Mouse (Mus musculus) right cerebral cortex, postnatal 36 days (tissue): Measurements from ENCODE around the gene Sept10.
"Not testable (repeated sequence)": the region's sequence is repeated elsewhere in the genome, so short reads cannot be mapped to it uniquely, and the experiment has no call there.

Source experiments
- DNase-seq, 2 experiments: peaks; one replicate each; pipeline ENCODE4 v3.0.0; 2022; ENCODE audit warnings: low spot score in 2 of 2, mixed read lengths in 1 of 2

Sept10 gene

DNA sequence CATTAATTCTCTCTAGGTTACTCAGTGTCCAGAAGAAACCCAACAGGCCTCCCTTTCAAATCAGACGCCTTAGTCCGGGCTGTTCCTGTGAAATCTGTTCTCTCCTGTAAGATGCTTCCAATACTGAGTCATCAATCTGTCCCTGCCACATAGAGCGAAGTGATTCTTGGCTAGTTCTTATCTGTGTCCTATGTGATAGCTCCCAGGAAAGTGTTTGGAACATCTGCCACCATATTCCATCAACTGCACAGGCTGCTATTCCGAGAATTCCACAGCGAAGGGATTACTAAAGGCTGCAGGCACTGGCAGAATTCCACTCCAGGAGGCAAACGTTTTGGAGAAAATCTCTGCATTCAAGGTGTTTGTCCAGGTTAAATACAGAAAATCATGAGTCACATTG, 94.0 kb downstream of the Sept10 start:
- peak in 1 of 2 experiments; percentile 46 for DNase-seq

DNA sequence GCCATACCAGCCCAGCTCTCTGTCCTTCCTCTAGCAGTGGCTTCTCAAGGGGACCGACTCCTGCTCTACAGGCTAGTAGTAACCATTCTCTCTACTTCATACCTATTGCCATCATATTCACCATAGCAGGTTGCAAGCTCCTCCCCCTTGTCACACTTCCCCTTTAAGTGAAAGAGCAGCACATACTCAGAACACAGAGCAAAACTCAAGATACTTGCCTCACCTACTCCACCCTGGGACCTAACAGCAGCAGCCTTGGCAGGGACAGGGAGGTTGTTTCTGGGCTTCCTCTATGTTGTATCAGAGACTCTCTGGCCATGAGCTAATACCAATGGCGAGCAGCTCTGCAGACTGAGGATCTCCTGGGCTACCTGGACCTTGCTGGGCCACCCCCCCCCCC, 96.2 kb downstream of the Sept10 start:
- no peak for DNase-seq

DNA sequence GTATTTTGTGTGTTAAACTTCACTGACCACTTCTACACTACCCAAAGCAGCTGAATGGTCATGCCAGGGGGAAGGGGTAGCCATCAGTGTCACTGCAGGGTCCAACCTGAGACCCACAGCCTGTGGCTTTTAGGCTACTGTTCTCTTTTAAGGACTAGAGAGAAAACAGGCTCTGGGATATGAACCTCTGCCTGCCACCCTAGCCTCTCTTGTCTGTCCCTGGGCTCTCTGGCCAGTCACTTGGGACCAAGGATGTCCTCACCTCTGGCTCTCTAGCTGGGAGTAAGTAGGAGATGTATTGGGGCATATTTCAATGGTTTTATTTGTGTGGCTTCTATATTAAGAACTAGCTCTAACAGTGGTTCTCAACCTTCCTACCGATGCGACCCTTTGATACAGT, 101.8 kb downstream of the Sept10 start:
- no peak for DNase-seq

DNA sequence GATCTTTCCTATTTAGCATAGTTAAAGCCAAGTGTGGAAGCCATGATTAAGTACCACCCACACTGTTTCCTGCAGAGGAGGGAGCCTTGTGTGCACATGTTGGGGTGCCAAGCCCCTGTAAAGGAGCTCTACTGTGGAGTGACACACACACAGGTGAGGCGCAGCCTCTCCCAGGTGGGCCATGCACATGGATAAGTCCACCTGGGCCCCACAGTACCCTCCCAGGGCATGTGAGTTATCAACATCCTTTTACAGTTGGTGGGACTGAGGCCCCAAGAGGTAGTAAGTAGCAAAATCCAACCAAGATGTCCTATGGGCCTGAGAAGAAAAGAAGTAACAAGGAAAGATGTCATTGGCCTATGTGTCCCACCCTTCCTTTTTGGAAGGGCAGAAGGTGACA, 102.6 kb downstream of the Sept10 start:
- no peak for DNase-seq

DNA sequence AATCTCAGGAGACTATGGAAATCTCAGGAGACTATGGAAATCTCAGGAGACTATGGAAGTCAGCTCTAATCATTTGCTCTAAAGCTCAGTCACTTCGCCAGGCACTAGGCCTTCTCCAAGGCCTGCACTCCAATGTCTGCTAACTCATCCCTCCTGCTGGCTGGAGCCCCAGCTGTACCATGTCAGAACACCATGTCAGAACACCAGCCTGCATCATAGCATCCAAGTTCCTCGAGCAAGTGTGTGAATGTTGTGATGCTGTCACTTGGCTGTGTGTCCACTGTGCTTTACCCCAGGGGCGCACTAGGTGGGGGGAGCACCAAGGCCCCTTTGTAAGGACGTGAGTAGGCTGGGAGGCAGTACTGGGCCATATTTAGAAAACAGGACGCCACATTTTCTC, 104.1 kb downstream of the Sept10 start:
- DNase-seq: no peak

DNA sequence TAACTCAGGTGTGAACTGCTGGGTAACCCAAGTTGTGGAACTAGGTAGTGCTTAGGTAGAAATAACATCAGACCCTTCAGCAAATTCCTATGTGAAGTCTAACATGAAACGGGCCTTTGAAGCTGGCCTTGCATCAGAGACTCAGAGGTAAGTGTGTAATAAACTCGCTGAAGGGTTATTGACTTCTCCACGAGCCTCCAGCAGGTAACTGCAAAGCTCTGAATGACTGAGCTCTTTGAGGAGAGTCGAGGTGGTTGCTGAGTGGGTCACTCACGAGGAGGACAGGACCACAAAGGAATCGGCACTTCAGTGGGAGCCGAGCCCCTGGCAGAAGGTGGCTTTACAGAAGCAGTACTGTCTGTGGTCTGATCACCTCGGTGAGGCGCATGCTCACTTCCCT, 105.3 kb downstream of the Sept10 start:
- no peak for DNase-seq

DNA sequence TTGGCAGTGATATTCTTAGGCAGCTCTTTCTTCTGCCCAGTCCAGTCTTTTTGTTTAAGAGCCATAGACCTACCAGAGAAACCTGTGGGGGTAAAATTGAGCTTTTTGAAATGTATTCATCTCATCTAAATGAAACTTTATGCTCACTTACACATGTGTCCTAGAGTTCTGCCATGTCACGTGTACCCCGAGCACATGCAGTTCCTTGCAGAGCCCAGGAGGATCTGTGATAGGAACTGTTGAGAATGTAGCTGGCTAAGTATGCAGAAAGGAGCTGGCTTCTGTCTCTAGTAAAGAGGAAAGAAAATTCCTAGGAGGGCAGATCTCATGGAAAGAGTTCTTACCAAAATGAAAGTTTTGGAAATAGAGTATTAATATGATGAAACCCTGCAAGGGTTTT, 106.0 kb downstream of the Sept10 start:
- no peak for DNase-seq

DNA sequence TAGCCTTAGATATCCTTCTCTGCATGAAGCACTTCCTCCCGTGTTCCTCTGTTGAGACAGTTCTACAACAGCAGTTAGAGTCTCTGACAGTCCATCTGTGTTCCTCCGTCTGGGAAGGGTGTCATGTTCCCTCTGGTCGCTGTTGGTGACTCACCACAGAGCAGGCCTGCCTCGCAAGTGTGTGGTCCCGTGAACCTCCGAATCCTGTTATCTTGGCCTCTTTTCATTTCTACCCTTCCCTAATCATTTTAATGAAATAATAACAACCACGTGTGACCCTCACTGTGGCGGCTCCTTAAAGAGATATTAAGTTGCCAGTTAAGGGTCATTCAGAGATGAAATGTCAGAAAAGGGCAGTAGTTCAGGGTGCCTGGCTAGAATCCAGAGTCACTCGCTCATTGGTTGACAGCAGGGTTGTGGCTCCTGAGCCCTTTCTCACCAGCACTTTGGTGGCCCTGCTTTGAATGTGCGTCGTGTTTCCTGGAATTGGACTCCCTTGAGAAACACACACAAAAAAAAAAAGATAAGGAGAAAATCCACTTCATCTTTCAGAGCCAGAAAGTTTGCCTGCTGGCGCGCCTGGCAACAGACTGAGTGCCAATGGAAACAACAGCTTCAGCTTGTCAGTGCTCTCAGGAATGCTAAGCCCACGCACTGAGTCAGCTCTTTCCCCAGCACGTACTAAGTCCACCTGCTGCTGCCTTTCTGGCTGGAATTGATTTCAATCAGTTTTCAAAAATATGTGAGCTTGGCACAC, 106.9 kb downstream of the Sept10 start:
- DNase-seq: peak; percentile 87 to 88

DNA sequence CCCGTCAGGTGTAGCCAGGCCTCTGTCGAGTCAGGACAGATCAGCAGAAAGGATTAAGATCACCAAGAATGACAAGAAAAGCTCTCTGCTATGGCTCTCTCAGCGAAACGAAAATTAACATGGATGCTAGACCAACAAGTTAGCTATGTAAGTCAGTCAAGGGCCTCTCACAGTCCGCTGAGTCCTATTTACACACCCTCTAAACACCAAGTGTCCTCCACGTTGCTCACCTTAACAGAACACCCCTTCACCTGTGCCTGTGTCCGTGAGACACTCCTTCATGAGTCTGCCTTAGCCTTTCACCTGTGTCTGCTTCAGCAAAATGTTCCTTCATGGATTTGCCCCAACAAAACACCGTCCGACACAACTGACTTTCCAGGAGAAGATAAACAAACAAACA, 108.3 kb downstream of the Sept10 start:
- no peak for DNase-seq

DNA sequence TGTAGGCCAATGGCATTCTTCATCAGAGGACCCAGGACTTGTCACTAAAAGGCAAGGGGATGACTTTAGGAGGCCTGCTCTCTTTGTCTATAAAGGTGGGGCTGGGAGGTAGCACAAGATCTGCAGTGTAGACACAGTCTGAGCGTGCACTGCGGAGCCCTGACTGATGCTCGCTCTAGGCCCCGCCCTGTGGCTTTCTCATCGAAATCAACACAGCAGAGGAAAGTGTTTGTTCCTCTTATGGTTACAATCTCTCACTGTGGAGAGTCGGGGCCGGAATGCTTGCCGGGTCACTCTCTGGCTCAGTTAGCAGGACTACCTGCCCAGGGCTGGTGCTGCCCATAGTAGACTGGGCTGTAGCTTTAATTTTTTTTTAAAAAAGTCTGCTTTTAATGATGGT, 108.9 kb downstream of the Sept10 start:
- no peak for DNase-seq

DNA sequence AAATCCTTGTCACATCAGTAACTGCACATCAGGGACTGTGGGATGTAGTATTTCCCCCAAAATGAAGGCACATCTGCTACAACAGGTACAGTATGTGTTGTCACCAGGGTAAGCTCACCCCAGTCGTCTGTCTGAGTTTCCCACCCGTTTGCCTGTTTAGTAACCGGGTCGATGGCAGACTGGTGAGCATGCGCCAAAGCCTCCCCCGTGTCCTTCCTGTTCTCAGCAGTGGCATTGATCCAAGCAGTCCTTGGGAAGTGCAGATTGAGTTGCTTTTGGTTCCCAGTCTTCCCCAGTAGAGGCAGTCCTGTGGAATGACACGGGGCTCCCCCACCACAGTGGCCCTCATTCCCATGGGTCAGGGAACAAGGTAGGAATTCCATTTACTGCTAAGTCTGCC, 111.3 kb downstream of the Sept10 start:
- no peak for DNase-seq

DNA sequence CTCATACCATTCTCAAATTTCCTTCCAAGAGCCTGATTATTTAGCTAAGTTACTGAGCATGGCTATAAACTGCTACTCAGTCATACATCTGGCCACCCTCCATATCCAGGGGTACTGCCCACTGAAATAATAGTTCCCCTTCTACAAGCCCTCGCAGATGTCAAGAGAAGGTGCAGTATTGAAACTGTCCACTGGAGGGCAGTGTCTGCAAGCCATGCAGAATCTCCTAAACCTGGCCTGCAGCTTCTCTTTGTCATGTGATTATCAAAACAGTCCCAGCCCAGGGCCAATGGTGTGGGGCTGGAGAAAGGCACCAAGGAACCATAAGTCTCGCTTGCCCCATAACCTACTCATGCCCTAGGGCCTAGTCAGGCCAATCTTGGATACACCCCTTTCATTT, 112.6 kb downstream of the Sept10 start:
- peak; percentile 42 to 58 for DNase-seq

DNA sequence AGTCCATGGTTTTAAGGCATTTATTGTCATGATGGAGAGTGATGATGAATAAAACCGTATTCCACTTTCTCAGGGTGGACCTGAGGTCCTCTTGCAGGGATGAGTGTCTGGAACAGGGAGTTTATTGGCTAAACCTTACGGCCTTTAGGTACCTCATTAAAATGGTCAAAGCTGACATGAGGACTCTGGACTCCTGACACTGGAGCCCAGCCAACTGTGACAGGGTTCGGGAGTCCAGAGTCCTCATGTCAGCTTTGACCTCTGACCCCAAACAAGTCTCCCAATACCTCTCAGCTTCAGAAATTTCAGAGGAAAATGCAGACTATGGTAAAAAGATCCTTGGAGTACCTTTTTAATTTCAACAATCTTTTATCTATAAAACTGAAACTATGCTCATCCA, 115.0 kb downstream of the Sept10 start:
- no peak for DNase-seq

DNA sequence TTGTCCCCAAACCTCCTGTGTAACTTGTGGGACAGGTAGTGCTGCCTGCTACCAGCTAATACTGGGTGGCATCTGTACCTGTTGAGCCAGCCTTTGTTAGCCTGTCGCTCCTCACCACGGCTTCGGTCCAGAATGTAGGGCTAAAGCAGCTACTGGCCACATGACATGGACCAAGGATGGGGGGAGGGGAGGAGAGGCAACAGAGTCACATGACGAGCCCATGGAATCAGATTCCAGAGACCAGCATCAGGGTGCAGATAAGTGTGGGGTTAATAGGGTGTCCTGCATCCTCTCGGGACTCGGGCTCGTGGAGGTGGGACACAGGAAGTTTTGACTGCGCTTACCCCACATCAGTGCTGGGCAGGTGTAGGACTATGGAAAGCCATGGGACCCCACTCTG, 115.8 kb downstream of the Sept10 start:
- no peak for DNase-seq

DNA sequence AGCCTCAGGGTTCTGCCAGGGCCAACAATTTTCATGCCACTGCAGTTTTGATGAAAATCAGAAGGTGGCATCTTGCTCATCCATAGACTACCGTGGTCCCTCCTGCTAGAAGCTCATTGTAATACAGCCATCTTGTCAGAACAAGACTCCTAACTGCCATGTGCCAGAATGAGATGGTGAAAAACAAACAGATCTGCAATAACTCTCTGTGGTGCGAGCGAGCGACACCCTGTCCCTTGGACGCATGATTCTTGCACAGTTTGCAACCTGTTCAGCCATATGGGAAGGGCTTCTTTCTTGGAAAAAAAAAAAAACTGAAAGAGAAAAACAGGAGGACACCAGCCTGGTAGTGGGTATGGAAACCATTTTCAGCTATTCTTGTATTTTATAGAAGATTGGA, 117.0 kb downstream of the Sept10 start:
- no peak for DNase-seq

DNA sequence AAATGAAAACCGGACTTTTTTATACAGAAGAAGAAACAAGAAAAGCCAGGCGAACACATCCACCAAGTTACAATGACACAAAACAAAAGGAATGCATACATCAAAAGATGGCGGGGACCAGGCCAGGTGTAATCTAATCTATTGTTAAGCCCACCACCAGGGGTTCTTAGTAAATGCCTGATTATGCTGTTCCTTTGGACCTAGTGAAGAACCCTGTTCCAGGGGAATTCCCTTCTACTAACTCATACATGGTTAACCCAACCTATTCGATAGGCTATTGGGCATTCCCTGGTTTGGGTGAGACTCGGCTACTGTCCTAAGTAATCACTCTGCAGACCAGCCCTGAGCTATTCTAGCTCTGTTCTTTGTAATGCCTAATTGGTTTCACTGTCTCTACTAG, 118.6 kb downstream of the Sept10 start:
- not testable (repeated sequence) for DNase-seq

DNA sequence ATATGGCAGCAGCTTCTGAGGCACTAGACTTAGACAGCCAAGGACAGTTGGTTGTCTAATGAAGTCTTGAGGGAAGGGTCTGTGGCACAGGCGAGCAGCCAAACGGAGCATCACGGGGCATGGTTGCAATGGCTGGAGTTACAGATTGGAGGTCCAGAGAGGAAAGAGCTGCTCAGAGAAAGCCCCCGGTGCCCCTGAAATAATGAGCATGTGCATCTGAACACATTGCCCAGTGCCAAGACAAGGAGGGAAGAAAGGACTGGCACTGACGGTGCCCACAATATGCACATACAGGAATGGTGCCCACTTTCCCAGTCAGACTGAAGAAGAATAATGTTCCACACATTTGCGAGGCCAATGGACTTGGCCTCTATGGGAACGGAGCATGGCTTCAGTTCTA, 129.7 kb downstream of the Sept10 start:
- DNase-seq: no peak
